Mouse (Mus musculus): ENCODE measurements around the gene Sphk1.

Sphk1 gene

GRCm38 (mm10) chr11:116511301-116511868, 19.3 kb upstream of the Sphk1 start:
- DNase-seq = no peak

- no peak for DNase-seq
Measured at GRCm38 (mm10) chr11:116512154-116512553, 18.6 kb upstream of the Sphk1 start.

- no peak for DNase-seq
Measured at GRCm38 (mm10) chr11:116512987-116513386, 17.7 kb upstream of the Sphk1 start.

- no peak for DNase-seq
Measured at GRCm38 (mm10) chr11:116513531-116514038, 17.1 kb upstream of the Sphk1 start.

GRCm38 (mm10) chr11:116515330-116516020, 15.2 kb upstream of the Sphk1 start:
- DNase-seq = no peak

GRCm38 (mm10) chr11:116518482-116518881, 12.2 kb upstream of the Sphk1 start:
- no peak for DNase-seq

GRCm38 (mm10) chr11:116521143-116521542, 9.6 kb upstream of the Sphk1 start:
- no peak for DNase-seq

- no peak for DNase-seq
Measured at GRCm38 (mm10) chr11:116522046-116522445, 8.7 kb upstream of the Sphk1 start.

- no peak for DNase-seq
Measured at GRCm38 (mm10) chr11:116522886-116523698, 7.6 kb upstream of the Sphk1 start.

GRCm38 (mm10) chr11:116523699-116524189, 7.0 kb upstream of the Sphk1 start:
- DNase-seq = no peak

- DNase-seq = no peak
Measured at GRCm38 (mm10) chr11:116528636-116529320, 1.9 kb upstream of the Sphk1 start.

GRCm38 (mm10) chr11:116531371-116532191, 856 bp downstream of the Sphk1 start:
- DNase-seq = no peak

- no peak for DNase-seq
Measured at GRCm38 (mm10) chr11:116532262-116532809, 1.6 kb downstream of the Sphk1 start.

GRCm38 (mm10) chr11:116532810-116533338, 2.1 kb downstream of the Sphk1 start:
- no peak for DNase-seq

GRCm38 (mm10) chr11:116533341-116534153, 2.8 kb downstream of the Sphk1 start:
- no peak for DNase-seq

- peak; percentile 57 for DNase-seq
Measured at GRCm38 (mm10) chr11:116534154-116534865, 3.6 kb downstream of the Sphk1 start.

- no peak for DNase-seq
Measured at GRCm38 (mm10) chr11:116536685-116537084, 6.0 kb downstream of the Sphk1 start.

GRCm38 (mm10) chr11:116537388-116537787, 6.7 kb downstream of the Sphk1 start:
- no peak for DNase-seq

GRCm38 (mm10) chr11:116538142-116538735, 7.5 kb downstream of the Sphk1 start:
- DNase-seq = no peak

Data from right cerebral cortex, postnatal 14 days (tissue).